Mouse (Mus musculus): ENCODE measurements at regions not wholly inside any gene's neighbourhood (a gene's known extent, or its start where the extent isn't known, plus 50 kb on each side); places are given as distances from the start of the nearest gene placed in this dataset.

DNA sequence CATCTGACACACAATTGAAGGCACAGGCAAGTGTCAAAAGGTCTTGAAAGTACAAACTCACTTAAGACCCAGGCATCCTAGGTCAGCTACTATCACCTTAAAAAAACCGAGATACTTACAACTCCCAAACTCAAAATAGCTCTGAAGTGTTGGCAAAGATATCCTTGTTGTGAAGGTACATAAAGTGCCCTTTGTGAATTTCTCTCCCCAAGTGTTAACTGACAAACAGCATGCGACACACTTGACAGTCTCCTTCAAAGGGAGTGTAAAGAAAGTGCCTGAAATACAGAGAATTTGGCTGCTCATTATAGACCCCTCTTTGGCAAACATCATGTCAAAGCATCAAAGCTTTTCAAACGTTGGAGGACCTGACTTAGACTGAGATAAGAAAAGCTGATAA is 2634.2 kb downstream of the 9330182O14Rik start:
- TF ChIP-seq CTCF (IDR thresholded peaks at IDR 0.05; ENCODE audit: extremely low read depth, insufficient read depth, low read length): no peak
- no peak for TF ChIP-seq POLR2A (IDR thresholded peaks at IDR 0.05; ENCODE audit: extremely low read depth, insufficient read depth, low read length)
- H3K4me3 ChIP-seq (ENCODE audit: insufficient read depth, low read length): no peak overlapping the region
- no peak overlapping the region for H3K27ac ChIP-seq (ENCODE audit: insufficient read depth, low read length)
- no peaks in the 10 kb centered on the region for H3K4me1 ChIP-seq (ENCODE audit: control insufficient read depth, insufficient read depth, low read length)

DNA sequence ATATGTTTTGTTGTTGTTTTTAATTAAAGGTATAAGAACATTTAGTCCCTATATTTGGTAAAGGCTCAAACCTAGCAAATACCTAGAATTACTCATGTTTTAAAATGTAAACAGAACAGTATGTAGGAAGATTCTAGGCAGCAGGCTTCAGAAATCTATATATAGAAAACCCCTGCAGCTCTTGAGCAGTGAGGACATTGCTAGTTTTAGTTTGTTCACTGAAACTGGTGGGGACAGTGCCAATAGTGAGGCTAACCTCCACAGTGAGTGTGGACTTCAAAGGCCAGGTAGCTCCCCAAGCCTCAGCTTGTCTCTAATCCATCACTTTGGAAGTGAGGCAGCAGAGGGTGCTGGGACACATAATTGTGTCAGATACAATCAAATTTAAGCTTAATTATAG is 2645.7 kb downstream of the 9330182O14Rik start:
- no peak overlapping the region for H3K4me3 ChIP-seq (ENCODE audit: insufficient read depth, low read length)
- H3K4me1 ChIP-seq (ENCODE audit: control insufficient read depth, insufficient read depth, low read length): 0 out of 2 replicates have a peak, but pooled peaks cover 1% of the 10 kb centered on the region
- no peak for TF ChIP-seq POLR2A (IDR thresholded peaks at IDR 0.05; ENCODE audit: extremely low read depth, insufficient read depth, low read length)
- TF ChIP-seq CTCF (IDR thresholded peaks at IDR 0.05; ENCODE audit: extremely low read depth, insufficient read depth, low read length): no peak
- H3K27ac ChIP-seq (ENCODE audit: insufficient read depth, low read length): no peak overlapping the region

DNA sequence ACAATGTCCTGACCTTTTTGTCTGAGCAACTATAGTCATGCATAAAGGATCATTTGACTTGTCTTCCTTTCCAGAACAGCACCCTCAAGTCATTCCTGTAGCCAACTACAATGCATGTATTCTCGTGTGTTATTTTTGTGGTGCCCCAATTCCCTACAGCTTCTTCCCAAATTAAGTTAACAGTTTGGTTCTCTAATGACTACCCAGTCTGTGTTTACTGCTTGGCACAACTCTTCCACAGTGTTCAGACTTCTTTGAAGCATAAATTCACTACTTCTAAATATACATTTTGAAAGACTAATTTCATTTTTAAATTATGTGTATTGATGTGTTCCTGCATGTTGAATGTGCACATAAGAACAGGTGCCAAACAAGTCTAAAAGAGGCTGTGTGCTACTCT is 2667.1 kb downstream of the 9330182O14Rik start:
- Histone ChIP-seq H3K4me3 (ENCODE audit: insufficient read depth, low read length) (no peak overlapping the region), H3K4me1 (ENCODE audit: control insufficient read depth, insufficient read depth, low read length) (no peaks in the 10 kb centered on the region), H3K27ac (ENCODE audit: insufficient read depth, low read length) (no peak overlapping the region)
- TF ChIP-seq CTCF (IDR thresholded peaks at IDR 0.05; ENCODE audit: extremely low read depth, insufficient read depth, low read length): no peak
- no peak for TF ChIP-seq POLR2A (IDR thresholded peaks at IDR 0.05; ENCODE audit: extremely low read depth, insufficient read depth, low read length)

DNA sequence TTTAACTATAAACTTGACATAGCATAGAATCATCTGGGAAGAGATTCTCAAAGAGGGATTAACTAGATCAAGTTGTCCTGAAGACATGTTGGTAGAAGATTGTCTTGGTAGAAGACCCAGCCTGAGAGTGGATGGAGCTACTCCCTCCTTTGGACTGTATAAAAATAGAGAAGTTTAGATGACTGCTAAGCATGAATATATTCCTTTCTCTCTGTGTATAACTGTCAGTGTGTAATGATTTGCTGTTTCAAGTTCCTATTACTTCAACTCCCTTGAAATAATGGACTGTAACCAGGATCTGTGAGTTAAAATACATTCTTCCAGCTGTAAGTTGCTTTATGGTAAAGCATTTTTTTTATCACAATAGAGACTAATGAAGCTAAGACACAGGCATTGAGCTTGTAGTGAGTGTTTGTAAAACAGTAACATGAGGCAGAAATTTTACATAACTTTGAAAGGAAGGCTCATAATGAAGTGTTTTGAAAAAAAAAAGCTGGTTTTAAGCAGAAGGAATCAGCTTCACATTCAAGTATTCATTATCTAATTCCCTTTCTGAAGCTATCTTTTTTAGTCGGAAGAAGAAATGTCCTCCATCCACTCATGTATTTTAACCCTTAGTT is 2676.8 kb downstream of the 9330182O14Rik start:
- Histone ChIP-seq H3K27ac (ENCODE audit: insufficient read depth, low read length) (no peak overlapping the region), H3K4me1 (ENCODE audit: control insufficient read depth, insufficient read depth, low read length) (no peaks in the 10 kb centered on the region), H3K4me3 (ENCODE audit: insufficient read depth, low read length) (no peak overlapping the region)
- no peak for TF ChIP-seq POLR2A (IDR thresholded peaks at IDR 0.05; ENCODE audit: extremely low read depth, insufficient read depth, low read length)
- no peak for TF ChIP-seq CTCF (IDR thresholded peaks at IDR 0.05; ENCODE audit: extremely low read depth, insufficient read depth, low read length)

DNA sequence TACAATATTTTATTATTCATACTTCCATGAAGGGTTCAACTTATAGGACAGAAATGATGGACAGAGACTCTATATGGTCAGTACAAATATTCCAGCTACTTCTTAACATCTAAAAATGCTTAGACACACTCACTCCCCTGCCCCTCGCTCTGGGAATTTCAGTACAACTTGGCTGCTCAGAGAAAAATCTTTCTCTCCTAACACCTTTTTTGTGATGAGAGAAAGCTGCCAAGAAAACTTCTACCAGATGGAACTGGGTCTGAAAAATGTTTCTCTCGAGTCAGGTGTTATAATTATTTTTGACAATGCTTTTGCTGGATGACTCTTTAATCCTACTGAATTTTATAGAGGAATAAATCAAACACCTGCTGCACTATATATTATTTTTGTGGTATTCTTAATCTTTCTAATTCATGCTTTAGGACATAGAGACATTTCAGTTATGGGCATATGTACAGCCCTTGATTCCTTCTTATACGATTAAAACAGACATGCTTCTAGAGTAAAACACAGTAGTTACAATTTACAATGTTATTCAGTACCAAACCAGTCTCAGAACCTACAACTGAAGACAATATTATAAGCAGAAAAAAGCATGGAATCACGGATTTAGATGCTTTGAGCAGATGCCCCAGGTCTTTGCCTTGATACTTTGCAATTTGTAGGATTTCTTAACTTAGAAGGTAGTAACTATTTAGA is 2681.0 kb downstream of the 9330182O14Rik start:
- Histone ChIP-seq H3K27ac (ENCODE audit: insufficient read depth, low read length) (no peak overlapping the region), H3K4me1 (ENCODE audit: control insufficient read depth, insufficient read depth, low read length) (no peaks in the 10 kb centered on the region), H3K4me3 (ENCODE audit: insufficient read depth, low read length) (no peak overlapping the region)
- TF ChIP-seq POLR2A (IDR thresholded peaks at IDR 0.05; ENCODE audit: extremely low read depth, insufficient read depth, low read length): no peak
- no peak for TF ChIP-seq CTCF (IDR thresholded peaks at IDR 0.05; ENCODE audit: extremely low read depth, insufficient read depth, low read length)

DNA sequence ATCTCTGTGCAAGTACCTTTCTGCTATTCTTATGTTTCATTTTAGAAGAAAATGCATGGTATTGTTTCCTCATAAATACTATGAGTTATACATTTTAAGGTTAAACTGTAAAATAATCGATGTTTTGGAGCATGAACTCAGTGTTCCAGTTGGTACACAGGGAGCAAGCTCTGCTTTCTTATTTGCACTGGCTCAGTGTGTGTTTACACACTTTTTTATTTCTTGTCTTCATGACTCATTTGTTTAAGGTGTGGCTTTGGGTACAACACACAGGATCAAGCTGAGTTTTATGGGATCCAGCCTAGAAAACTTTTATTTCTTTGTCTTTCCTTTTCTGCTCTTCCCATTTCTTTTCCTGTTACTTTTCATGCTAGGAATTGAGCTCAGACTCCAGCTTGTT is 2704.7 kb downstream of the 9330182O14Rik start:
- no peak for TF ChIP-seq CTCF (IDR thresholded peaks at IDR 0.05; ENCODE audit: extremely low read depth, insufficient read depth, low read length)
- TF ChIP-seq POLR2A (IDR thresholded peaks at IDR 0.05; ENCODE audit: extremely low read depth, insufficient read depth, low read length): no peak
- no peaks in the 10 kb centered on the region for H3K4me1 ChIP-seq (ENCODE audit: control insufficient read depth, insufficient read depth, low read length)
- H3K4me3 ChIP-seq (ENCODE audit: insufficient read depth, low read length): no peak overlapping the region
- H3K27ac ChIP-seq (ENCODE audit: insufficient read depth, low read length): no peak overlapping the region

DNA sequence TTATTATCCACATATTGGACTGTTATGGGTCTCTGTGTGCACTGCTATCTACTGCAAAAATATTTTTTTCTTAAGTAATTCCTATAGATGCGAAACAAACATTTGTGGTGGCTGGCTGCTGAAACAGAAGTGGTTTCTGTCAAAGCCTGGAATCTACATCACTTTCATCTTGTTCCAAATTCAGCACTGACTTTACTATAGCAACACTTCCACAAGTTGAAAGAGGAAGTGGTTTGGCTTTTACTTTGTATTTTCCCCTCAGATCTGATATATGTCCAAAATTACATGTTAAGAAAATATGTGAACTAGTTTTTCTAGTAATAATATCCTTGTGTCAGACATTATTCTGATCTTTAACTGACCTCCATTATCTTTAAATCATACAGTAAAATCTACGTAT is 2715.8 kb downstream of the 9330182O14Rik start:
- TF ChIP-seq CTCF (IDR thresholded peaks at IDR 0.05; ENCODE audit: extremely low read depth, insufficient read depth, low read length) (no peak), POLR2A (IDR thresholded peaks at IDR 0.05; ENCODE audit: extremely low read depth, insufficient read depth, low read length) (no peak)
- H3K27ac ChIP-seq (ENCODE audit: insufficient read depth, low read length): no peak overlapping the region
- H3K4me3 ChIP-seq (ENCODE audit: insufficient read depth, low read length): no peak overlapping the region
- no peaks in the 10 kb centered on the region for H3K4me1 ChIP-seq (ENCODE audit: control insufficient read depth, insufficient read depth, low read length)

DNA sequence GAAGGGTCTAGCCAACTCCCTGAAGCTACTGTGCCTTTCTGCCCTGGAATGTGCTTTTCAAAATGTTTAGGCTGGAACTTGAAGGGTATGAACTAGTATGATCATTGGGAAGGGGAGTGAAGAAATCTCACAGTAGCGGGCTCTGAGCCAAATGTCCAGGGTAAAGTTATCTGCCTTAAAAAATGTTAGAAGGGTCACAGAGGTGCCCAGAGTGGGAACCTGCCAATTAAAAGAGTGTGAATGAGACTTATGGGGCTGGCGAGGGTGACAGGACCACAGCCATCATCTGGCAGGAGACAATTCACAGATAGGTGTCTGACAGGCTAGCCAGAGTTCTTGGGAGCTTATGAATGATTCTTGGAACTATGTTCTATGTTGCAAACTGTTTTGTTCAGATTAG is 2738.3 kb downstream of the 9330182O14Rik start:
- no peak for TF ChIP-seq POLR2A (IDR thresholded peaks at IDR 0.05; ENCODE audit: extremely low read depth, insufficient read depth, low read length)
- TF ChIP-seq CTCF (IDR thresholded peaks at IDR 0.05; ENCODE audit: extremely low read depth, insufficient read depth, low read length): no peak
- H3K27ac ChIP-seq (ENCODE audit: insufficient read depth, low read length): no peak overlapping the region
- no peak overlapping the region for H3K4me3 ChIP-seq (ENCODE audit: insufficient read depth, low read length)
- no peaks in the 10 kb centered on the region for H3K4me1 ChIP-seq (ENCODE audit: control insufficient read depth, insufficient read depth, low read length)

DNA sequence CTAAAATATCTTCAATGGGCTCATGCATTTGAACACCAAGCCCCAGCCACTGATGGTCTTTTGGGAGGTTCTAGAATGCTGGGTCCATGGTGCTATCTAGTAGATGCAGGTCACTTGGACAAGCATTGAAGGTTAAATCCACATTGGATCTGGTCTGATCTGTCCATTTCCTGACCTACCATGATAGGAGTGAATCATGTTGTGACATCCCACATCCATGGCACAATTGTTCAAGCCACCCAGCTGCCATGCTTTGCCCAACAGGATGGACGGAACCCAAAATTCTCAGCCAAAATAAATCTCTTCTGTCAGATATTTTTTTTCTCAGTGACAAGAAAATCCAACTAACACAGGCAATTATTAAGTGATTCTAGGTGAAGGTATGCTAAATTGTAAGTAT is 2760.4 kb downstream of the 9330182O14Rik start:
- Histone ChIP-seq H3K4me1 (ENCODE audit: control insufficient read depth, insufficient read depth, low read length) (no peaks in the 10 kb centered on the region), H3K27ac (ENCODE audit: insufficient read depth, low read length) (no peak overlapping the region), H3K4me3 (ENCODE audit: insufficient read depth, low read length) (no peak overlapping the region)
- no peak for TF ChIP-seq POLR2A (IDR thresholded peaks at IDR 0.05; ENCODE audit: extremely low read depth, insufficient read depth, low read length)

DNA sequence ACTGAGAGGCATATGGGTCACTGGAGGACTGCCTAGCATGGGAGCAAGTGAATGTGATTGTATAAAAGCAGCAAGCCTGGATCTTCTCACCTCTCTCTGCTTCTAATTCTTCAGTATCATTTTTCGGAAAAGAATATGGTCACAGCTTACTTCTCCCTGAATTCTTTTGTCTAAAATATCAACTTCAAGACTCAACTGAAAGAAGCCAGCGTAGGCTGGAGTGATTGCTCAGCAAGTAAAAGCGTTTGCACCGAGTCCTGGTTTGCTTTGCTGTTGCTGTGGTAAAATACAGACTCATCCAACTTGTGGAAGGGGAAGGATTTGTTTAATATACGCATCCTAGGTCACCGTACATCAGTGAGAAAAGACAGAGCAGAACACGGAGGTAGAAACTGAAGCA is 2765.9 kb downstream of the 9330182O14Rik start:
- Histone ChIP-seq H3K4me3 (ENCODE audit: insufficient read depth, low read length) (no peak overlapping the region), H3K27ac (ENCODE audit: insufficient read depth, low read length) (no peak overlapping the region), H3K4me1 (ENCODE audit: control insufficient read depth, insufficient read depth, low read length) (no peaks in the 10 kb centered on the region)
- no peak for TF ChIP-seq CTCF (IDR thresholded peaks at IDR 0.05; ENCODE audit: extremely low read depth, insufficient read depth, low read length)
- no peak for TF ChIP-seq POLR2A (IDR thresholded peaks at IDR 0.05; ENCODE audit: extremely low read depth, insufficient read depth, low read length)

Data from cortical plate, adult 2 months (tissue).